Mouse (Mus musculus) stomach, postnatal 0 days (tissue): ENCODE data around the gene Ip6k2. TPM values are rescaled to one million over a fixed set of nuclear protein-coding genes. Genes with fewer than 3 reads are reported as not detected.

Source experiments
- ATAC-seq: fragments of 200-750 bp; cut with Nextera tagmentation; 2 replicates; pipeline ENCODE4 v1.8.0; 2017; ENCODE audit not compliant: low FRiP score, low TSS enrichment
- DNase-seq: peaks from one replicate; pipeline ENCODE4 v3.0.0-alpha.2; 2016; ENCODE audit warnings: low spot score
- H3K27ac ChIP-seq: fragments of 300-500 bp; sonication (generic); replicated peaks from 2 replicates; pipeline ENCODE4 v1.5.1; 2014; ENCODE audit warnings: mild to moderate bottlenecking, control low read depth
- H3K27me3 ChIP-seq: fragments of 300-500 bp; sonication (generic); 2 replicates; pipeline ENCODE4 v1.6.1; 2014; ENCODE audit warnings: low read length; ENCODE audit not compliant: control insufficient read depth, insufficient read depth
- H3K36me3 ChIP-seq: fragments of 300-500 bp; sonication (generic); 2 replicates; pipeline ENCODE4 v1.6.1; 2014; ENCODE audit warnings: low read length, mixed read lengths; ENCODE audit not compliant: control insufficient read depth, insufficient read depth
- H3K4me1 ChIP-seq: fragments of 300-500 bp; sonication (generic); replicated peaks from 2 replicates; pipeline ENCODE4 v1.6.1; 2014; ENCODE audit warnings: antibody characterized with exemption; ENCODE audit not compliant: control insufficient read depth, insufficient read depth
- H3K4me2 ChIP-seq: fragments of 300-500 bp; sonication (generic); replicated peaks from 2 replicates; pipeline ENCODE4 v1.6.1; 2014; ENCODE audit warnings: low read depth, mild to moderate bottlenecking, control low read depth, moderate library complexity
- H3K4me3 ChIP-seq: fragments of 300-500 bp; sonication (generic); 2 replicates; pipeline ENCODE4 v1.5.1; 2014; ENCODE audit warnings: low read depth, low read length, control low read depth
- H3K9ac ChIP-seq: fragments of 300-500 bp; sonication (generic); 2 replicates; pipeline ENCODE4 v1.6.1; 2014; ENCODE audit warnings: mild to moderate bottlenecking, low read length, control low read depth, mixed read lengths
- H3K9me3 ChIP-seq: fragments of 300-500 bp; sonication (generic); 2 replicates; pipeline ENCODE4 v1.6.1; 2016; ENCODE audit warnings: low read length; ENCODE audit not compliant: control insufficient read depth
- CTCF ChIP-seq: IDR thresholded peaks from 2 replicates; pipeline ENCODE4 v1.5.1; 2016; ENCODE audit warnings: antibody characterized with exemption, low read depth, mild to moderate bottlenecking, moderate library complexity
- EP300 ChIP-seq: optimal IDR thresholded peaks from 2 replicates; pipeline ENCODE3; 2016; ENCODE audit warnings: antibody characterized with exemption
- WGBS: fragments of 180-500 bp; shearing (Covaris S2); extraction: QIAGEN DNeasy Blood & Tissue Kit; methylation state at CpG from one replicate; pipeline ENCODE4 v1.1.7; 2014; 5-methylcytosine and 5-hydroxymethylcytosine counted together
- polyA plus RNA-seq: library from polyadenylated mRNA; unstranded; fragments of >200 nt; fragmentation: Nextera tagmentation; extraction: Ambion mirVana; gene quantifications from 2 replicates; pipeline ENCODE4 v1.2.1, GENCODE M21; 2015

The Ip6k2 gene
- polyA plus RNA-seq, 1 experiment from 2014 or later: 35.7 TPM

GRCm38 (mm10) chr9:108776614-108777013 lies 7.0 kb upstream of the Ip6k2 start:
- whole genome bisulfite sequencing: 74% methylated on average over 4 of the region's 4 CpGs
- peak; percentile 92 for ATAC-seq
- TF ChIP-seq CTCF (no peak), EP300 (no peak)
- H3K4me2 ChIP-seq: no peak overlapping the region
- no peaks in the 10 kb centered on the region for H3K27me3 ChIP-seq
- no peak overlapping the region for H3K27ac ChIP-seq
- H3K9ac ChIP-seq: no peak overlapping the region
- peaks cover 4% of the 10 kb centered on the region; the same call in 1 of the 2 replicates for H3K4me1 ChIP-seq
- no peaks in the 10 kb centered on the region for H3K36me3 ChIP-seq
- peak; percentile 43 for DNase-seq
- no peak overlapping the region for H3K4me3 ChIP-seq
- no peaks in the 10 kb centered on the region for H3K9me3 ChIP-seq

- Histone ChIP-seq H3K4me3 (no peak overlapping the region), H3K4me1 (peaks cover 4% of the 10 kb centered on the region; the same call in 1 of the 2 replicates), H3K4me2 (no peak overlapping the region), H3K36me3 (no peaks in the 10 kb centered on the region), H3K27me3 (no peaks in the 10 kb centered on the region), H3K9me3 (no peaks in the 10 kb centered on the region), H3K9ac (no peak overlapping the region), H3K27ac (no peak overlapping the region)
- TF ChIP-seq CTCF (no peak), EP300 (no peak)
- no peak for DNase-seq
- 73% methylated on average over 4 of the region's 4 CpGs for WGBS
- ATAC-seq: no peak
Measured at GRCm38 (mm10) chr9:108777276-108777675, 6.3 kb upstream of the Ip6k2 start.

GRCm38 (mm10) chr9:108780959-108781358 lies 2.6 kb upstream of the Ip6k2 start:
- Histone ChIP-seq H3K4me3 (no peak overlapping the region), H3K9ac (no peak overlapping the region), H3K4me1 (no peaks in the 10 kb centered on the region; the same call in none of the 2 replicates), H3K36me3 (no peaks in the 10 kb centered on the region), H3K27me3 (no peaks in the 10 kb centered on the region), H3K4me2 (no peak overlapping the region), H3K9me3 (no peaks in the 10 kb centered on the region), H3K27ac (no peak overlapping the region)
- ATAC-seq: no peak
- 37% methylated on average over 5 of the region's 5 CpGs for WGBS
- TF ChIP-seq EP300 (no peak), CTCF (no peak)
- DNase-seq: no peak

- DNase-seq (no peak), ATAC-seq (no peak)
- H3K4me2 ChIP-seq: no peak overlapping the region
- TF ChIP-seq CTCF (no peak), EP300 (no peak)
- H3K36me3 ChIP-seq: no peaks in the 10 kb centered on the region
- no peaks in the 10 kb centered on the region for H3K9me3 ChIP-seq
- no peaks in the 10 kb centered on the region; the same call in none of the 2 replicates for H3K4me1 ChIP-seq
- no peak overlapping the region for H3K27ac ChIP-seq
- WGBS: 50% methylated on average over 4 of the region's 4 CpGs
- no peaks in the 10 kb centered on the region for H3K27me3 ChIP-seq
- H3K4me3 ChIP-seq: no peak overlapping the region
- H3K9ac ChIP-seq: no peak overlapping the region
Measured at GRCm38 (mm10) chr9:108781891-108782290, 1.7 kb upstream of the Ip6k2 start.

GRCm38 (mm10) chr9:108782836-108783547 lies 604 bp upstream of the Ip6k2 start:
- Histone ChIP-seq H3K9ac (0 out of 2 replicates have a peak overlapping the region, but pooled peaks have one; percentile 41), H3K4me3 (peak overlapping the region; percentile 81)
- WGBS: 25% methylated on average over 9 of the region's 9 CpGs

GRCm38 (mm10) chr9:108785416-108785815 lies 1.8 kb downstream of the Ip6k2 start:
- TF ChIP-seq CTCF (no peak), EP300 (no peak)
- Histone ChIP-seq H3K9me3 (no peaks in the 10 kb centered on the region), H3K27me3 (no peaks in the 10 kb centered on the region), H3K9ac (no peak overlapping the region), H3K36me3 (no peaks in the 10 kb centered on the region), H3K4me2 (peak overlapping the region; percentile 70), H3K27ac (0 out of 2 replicates have a peak overlapping the region, but pooled peaks have one; percentile 24), H3K4me3 (peak overlapping the region; percentile 2), H3K4me1 (no peaks in the 10 kb centered on the region; the same call in none of the 2 replicates)
- ATAC-seq (no peak), DNase-seq (no peak)

More at GRCm38 (mm10) chr9:108782836-108783547, 604 bp upstream of the Ip6k2 start:
- Histone ChIP-seq H3K27me3 (no peaks in the 10 kb centered on the region), H3K9me3 (no peaks in the 10 kb centered on the region), H3K27ac (peak overlapping the region; percentile 58; the same call in 1 of the 2 replicates), H3K36me3 (no peaks in the 10 kb centered on the region), H3K4me2 (peak overlapping the region; percentile 70), H3K4me1 (no peaks in the 10 kb centered on the region; the same call in none of the 2 replicates)
- no peak for TF ChIP-seq EP300
- no peak for TF ChIP-seq CTCF
- no peak for DNase-seq
- ATAC-seq: no peak; the same call in 1 of the 2 replicates
